10 mouse cellular contexts compared by ENCODE assay signal in the genomic region with DNA sequence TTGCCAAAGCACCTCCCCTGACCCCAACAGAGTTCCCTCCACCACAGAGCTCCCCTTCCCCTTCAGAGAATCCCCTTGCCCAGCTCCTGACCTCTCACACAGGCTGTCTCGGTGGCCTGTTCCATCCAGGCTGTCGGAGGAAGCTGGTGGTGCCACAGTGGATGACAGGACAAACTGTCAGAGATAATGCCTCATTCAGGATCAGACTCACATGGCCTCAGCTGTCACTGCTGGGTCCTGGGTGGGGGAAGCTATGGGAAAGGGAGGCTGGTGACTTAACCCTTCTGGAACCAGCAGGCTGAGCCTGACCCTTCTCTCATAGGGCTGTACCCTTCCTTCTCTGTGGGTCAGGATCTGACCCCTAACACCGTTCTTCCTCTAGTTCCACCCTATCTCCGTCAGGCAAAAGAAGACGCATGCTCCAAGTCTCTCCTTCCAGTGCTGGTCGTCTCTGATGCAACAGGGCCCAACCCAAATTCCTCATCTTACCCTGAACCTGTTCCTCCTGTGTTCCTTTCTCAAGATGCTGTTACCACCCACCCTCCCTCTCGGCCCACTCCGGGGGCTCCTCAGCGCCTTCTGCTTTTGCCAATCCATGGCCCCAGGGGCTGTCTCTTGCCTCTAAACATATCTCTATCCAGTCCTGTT. TPM values are rescaled to one million over a fixed set of nuclear protein-coding genes. Genes with fewer than 3 reads are reported as not detected.
DNase-seq lines count a peak whose midpoint lies in the region; ATAC-seq lines count a peak whose summit lies in the region.
"Had no signal": no experiment of that assay in that cellular context is flagged by ENCODE, and none has a peak within 500 bp of the region (broad histone marks: within the 10 kb centered on the region; RNA-seq: fewer than 3 reads in every experiment).

No protein-coding gene starts in this region.

- H3K36me3 ChIP-seq in heart, embryonic 15.5 days, result no peaks in the 10 kb centered on the region
- no peaks in the 10 kb centered on the region for H3K36me3 ChIP-seq in megakaryocyte, embryonic 14.5 days (replicated peaks; ENCODE audit: low read length)
- H3K36me3 ChIP-seq in hindbrain, embryonic 15.5 days, result no peaks in the 10 kb centered on the region
- H3K36me3 ChIP-seq in neural tube, embryonic 15.5 days, result no peaks in the 10 kb centered on the region
- H3K36me3 ChIP-seq: G1E had no signal

- H3K4me3 ChIP-seq in heart, embryonic 15.5 days, result peak overlapping the region; percentile 46; the same call in 1 of the 2 replicates
- H3K4me3 ChIP-seq in megakaryocyte, embryonic 14.5 days (replicated peaks), result peak overlapping the region; percentile 70
- H3K4me3 ChIP-seq in hindbrain, embryonic 15.5 days, result no peak overlapping the region
- H3K4me3 ChIP-seq in neural tube, embryonic 15.5 days (replicated peaks), result peak overlapping the region; percentile 29; the same call in 1 of the 2 replicates

- DNase-seq in heart, adult 8-10 months (ENCODE audit: low spot score), result no peak
- DNase-seq in left cerebral cortex, postnatal 14 days (ENCODE audit: low spot score in 2 of 2), result no peak
- DNase-seq in MN1 (ENCODE audit: low spot score), result no peak

- H3K4me2 ChIP-seq in heart, embryonic 15.5 days, result peak overlapping the region; percentile 74
- H3K4me2 ChIP-seq in hindbrain, embryonic 15.5 days, result peak overlapping the region; percentile 63; the same call in 1 of the 2 replicates
- peak overlapping the region; percentile 60 for H3K4me2 ChIP-seq in neural tube, embryonic 15.5 days

- intact Hi-C loops in left cerebral cortex, postnatal 14 days (cut with DNase I), result no loop called here

- no peak for ATAC-seq in heart, embryonic 15.5 days (replicated peaks; ENCODE audit: insufficient number of reproducible peaks, insufficient read depth, low FRiP score, low read depth)
- no peak for ATAC-seq in megakaryocyte, adult 5-6 weeks (ENCODE audit: poor library complexity, severe bottlenecking)
- no peak for ATAC-seq in hindbrain, embryonic 15.5 days (ENCODE audit: low FRiP score, low read depth)
- ATAC-seq in neural tube, embryonic 15.5 days (ENCODE audit: low FRiP score), result 0 out of 2 replicates have a peak, but pooled peaks have one; percentile 14

- WGBS in heart, embryonic 15.5 days, result 44% methylated on average over 9 of the region's 9 CpGs
- 58% methylated on average over 9 of the region's 9 CpGs for WGBS in hindbrain, embryonic 15.5 days
- WGBS in neural tube, embryonic 15.5 days, result 69% methylated on average over 9 of the region's 9 CpGs

- no peaks in the 10 kb centered on the region for H3K9me3 ChIP-seq in heart, embryonic 15.5 days (replicated peaks)
- no peaks in the 10 kb centered on the region for H3K9me3 ChIP-seq in megakaryocyte, embryonic 14.5 days
- no peaks in the 10 kb centered on the region for H3K9me3 ChIP-seq in hindbrain, embryonic 15.5 days
- no peaks in the 10 kb centered on the region for H3K9me3 ChIP-seq in neural tube, embryonic 15.5 days (replicated peaks)
- H3K9me3 ChIP-seq: G1E had no signal

- H3K27ac ChIP-seq in heart, embryonic 15.5 days, result no peak overlapping the region
- H3K27ac ChIP-seq in hindbrain, embryonic 15.5 days (replicated peaks), result no peak overlapping the region
- no peak overlapping the region for H3K27ac ChIP-seq in neural tube, embryonic 15.5 days (replicated peaks)
- H3K27ac ChIP-seq: forebrain, embryonic 13.5 days had no signal

- peaks cover 18% of the 10 kb centered on the region for H3K27me3 ChIP-seq in heart, embryonic 15.5 days
- peaks cover 60% of the 10 kb centered on the region for H3K27me3 ChIP-seq in megakaryocyte, embryonic 14.5 days (replicated peaks)
- H3K27me3 ChIP-seq in hindbrain, embryonic 15.5 days, result no peaks in the 10 kb centered on the region
- H3K27me3 ChIP-seq in neural tube, embryonic 15.5 days (replicated peaks), result peaks cover 8% of the 10 kb centered on the region

- H3K4me1 ChIP-seq in heart, embryonic 15.5 days (replicated peaks), result peaks cover 12% of the 10 kb centered on the region
- H3K4me1 ChIP-seq in megakaryocyte, embryonic 14.5 days, result peaks cover 42% of the 10 kb centered on the region
- H3K4me1 ChIP-seq in hindbrain, embryonic 15.5 days (replicated peaks), result peaks cover 7% of the 10 kb centered on the region; the same call in 1 of the 2 replicates
- peaks cover 14% of the 10 kb centered on the region for H3K4me1 ChIP-seq in neural tube, embryonic 15.5 days

- H3K9ac ChIP-seq in heart, embryonic 15.5 days, result no peak overlapping the region
- no peak overlapping the region for H3K9ac ChIP-seq in hindbrain, embryonic 15.5 days
- H3K9ac ChIP-seq in neural tube, embryonic 15.5 days (replicated peaks), result no peak overlapping the region
- H3K9ac ChIP-seq: forebrain, embryonic 13.5 days had no signal

RNA-seq across cellular contexts. Expression of gene Tmem125, which starts 1.2 kb away (rescaled TPM):
- polyA plus RNA-seq in heart, embryonic 15.5 days (2015; fragmentation: Nextera tagmentation; extraction: Ambion mirVana), result 0.39 and 1.2 TPM in 2 replicates
- total RNA-seq in heart, adult 8-10 months (2022), result under 1 TPM in 2 of 4 experiments, not detected in 2; 0.12 to 0.23 TPM
- 0.22 TPM in 1 of 2 replicates, not detected in the other for polyA plus RNA-seq in megakaryocyte, embryonic 14.5 days (2012; ENCODE audit: insufficient read depth, low replicate concordance)
- 0.18 TPM in 1 of 2 replicates, not detected in the other for total RNA-seq in megakaryocyte, adult 5-6 weeks (2015)
- total RNA-seq in megakaryocyte, adult 5-6 weeks (2017), result not detected in 2 replicates
- polyA plus RNA-seq in hindbrain, embryonic 15.5 days (2015; fragmentation: Nextera tagmentation; extraction: Ambion mirVana), result 0.18 and 0.22 TPM in 2 replicates
- polyA plus RNA-seq in neural tube, embryonic 15.5 days (2015; fragmentation: Nextera tagmentation; extraction: Ambion mirVana), result 0.20 and 1.8 TPM in 2 replicates
- 1 to 10 TPM; 6.0 to 7.9 TPM for total RNA-seq in left cerebral cortex, postnatal 14 days (2021)
- polyA plus RNA-seq: forebrain, embryonic 13.5 days; G1E had no signal

RNA-seq across cellular contexts. Expression of gene 2610528J11Rik, which starts 15.8 kb away (rescaled TPM):
- 0.48 and 2.0 TPM in 2 replicates for polyA plus RNA-seq in heart, embryonic 15.5 days (2015; fragmentation: Nextera tagmentation; extraction: Ambion mirVana)
- total RNA-seq in heart, adult 8-10 months (2022), result not detected
- 64.9 and 160 TPM in 2 replicates for polyA plus RNA-seq in megakaryocyte, embryonic 14.5 days (2012; ENCODE audit: insufficient read depth, low replicate concordance)
- total RNA-seq in megakaryocyte, adult 5-6 weeks (2015), result not detected in 2 replicates
- total RNA-seq in megakaryocyte, adult 5-6 weeks (2017), result not detected in 2 replicates
- not detected in 2 replicates for polyA plus RNA-seq in hindbrain, embryonic 15.5 days (2015; fragmentation: Nextera tagmentation; extraction: Ambion mirVana)
- 3.7 TPM in 1 of 2 replicates, not detected in the other for polyA plus RNA-seq in neural tube, embryonic 15.5 days (2015; fragmentation: Nextera tagmentation; extraction: Ambion mirVana)
- total RNA-seq in left cerebral cortex, postnatal 14 days (2021), result not detected
- total RNA-seq: G1E had no signal
- polyA plus RNA-seq: G1E had no signal

RNA-seq across cellular contexts. Expression of gene Tie1, which starts 52.8 kb away (rescaled TPM):
- polyA plus RNA-seq in heart, embryonic 15.5 days (2015; fragmentation: Nextera tagmentation; extraction: Ambion mirVana), result 51.9 and 63.3 TPM in 2 replicates
- total RNA-seq in heart, adult 8-10 months (2022), result 10 to 100 TPM; 50.0 to 57.6 (median 56.7) TPM
- polyA plus RNA-seq in megakaryocyte, embryonic 14.5 days (2012; ENCODE audit: insufficient read depth, low replicate concordance), result 32.0 and 48.6 TPM in 2 replicates
- total RNA-seq in megakaryocyte, adult 5-6 weeks (2015), result 0.27 and 0.34 TPM in 2 replicates
- 0.16 and 0.26 TPM in 2 replicates for total RNA-seq in megakaryocyte, adult 5-6 weeks (2017)
- polyA plus RNA-seq in hindbrain, embryonic 15.5 days (2015; fragmentation: Nextera tagmentation; extraction: Ambion mirVana), result 15.8 and 18.2 TPM in 2 replicates
- 16.1 and 17.9 TPM in 2 replicates for polyA plus RNA-seq in neural tube, embryonic 15.5 days (2015; fragmentation: Nextera tagmentation; extraction: Ambion mirVana)
- total RNA-seq in left cerebral cortex, postnatal 14 days (2021), result 10 to 100 TPM; 12.5 to 14.8 TPM

Comparison
In these comparisons a context has a peak if more than half of its experiments do, and no peak if none do; other contexts are left out.
1. RNA of gene 2610528J11Rik, which starts 15.8 kb away (polyA plus RNA-seq): 64.9 to 160 TPM in megakaryocyte, embryonic 14.5 days; 0.48 to 2.0 TPM in heart, embryonic 15.5 days, not detected in hindbrain, embryonic 15.5 days and 3.7 TPM in neural tube, embryonic 15.5 days; every median in the first group is over 10 times any median in the second.
2. Peak in every context shown above with its lines, with median percentiles within 50 percentile points of each other: H3K4me2 ChIP-seq.